Mouse (Mus musculus) lung, adult 18-20 months (tissue): ENCODE measurements around the gene Coasy.

ENCODE experiments used
- DNase-seq, 2 experiments: peaks; one replicate each; pipeline ENCODE4 v3.0.0; 2022; ENCODE audit warnings: mixed read lengths in 2 of 2

Gene Coasy

DNA sequence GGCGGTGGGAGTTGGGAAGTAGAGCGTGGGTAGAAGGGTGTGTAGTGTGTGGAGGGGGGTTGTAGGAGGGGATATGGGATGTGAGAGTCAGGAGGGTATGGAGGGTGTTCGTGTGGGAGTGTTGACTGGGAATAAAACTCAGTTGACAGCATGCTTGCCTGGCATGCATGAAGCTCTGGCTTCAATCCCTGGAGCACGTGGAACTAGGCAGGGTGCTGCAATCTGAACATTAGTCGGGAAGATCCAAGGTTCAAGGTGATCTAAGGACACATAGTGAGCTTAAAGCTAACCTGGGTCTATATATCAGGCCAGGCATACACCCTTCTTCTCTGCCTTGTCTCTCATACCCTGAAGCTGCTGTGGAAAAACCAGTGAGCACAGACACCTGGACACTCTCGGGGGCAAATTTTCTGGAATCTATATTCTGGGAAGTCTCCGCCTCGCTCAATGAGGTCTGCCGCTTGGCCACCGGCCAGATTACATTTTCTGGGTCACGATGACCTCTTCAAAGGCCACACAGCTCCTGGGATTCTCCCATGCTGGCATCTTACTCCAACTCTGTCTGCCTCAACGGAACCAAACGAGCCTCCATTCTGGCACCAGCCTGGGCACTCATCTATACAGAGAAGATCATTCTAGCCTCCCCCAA is 52.0 kb downstream of the Coasy start:
- no peak for DNase-seq
